In the genomic region with DNA sequence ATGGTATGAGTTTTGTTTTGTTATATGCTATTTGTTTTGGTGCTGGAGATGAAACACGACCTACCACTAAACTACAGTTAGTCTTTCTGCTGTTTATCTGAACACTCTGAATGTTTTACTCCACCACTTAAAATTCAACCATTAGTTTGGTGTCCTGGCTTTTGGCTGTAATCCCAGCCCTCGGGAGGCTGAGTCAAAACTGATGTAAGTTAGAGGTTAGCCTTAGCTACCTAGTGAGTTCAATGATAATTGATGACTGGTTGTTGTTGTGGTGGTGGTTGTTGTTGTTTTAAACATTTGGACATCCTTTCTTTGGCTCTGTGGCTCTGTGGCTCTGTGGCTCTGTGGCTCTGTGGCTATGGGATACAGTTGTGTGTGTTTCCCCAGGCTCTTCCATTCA, we compare ENCODE assay signal across 10 mouse cellular contexts. TPM values are rescaled to one million over a fixed set of nuclear protein-coding genes. Genes with fewer than 3 reads are reported as not detected.
DNase-seq lines count a peak whose midpoint lies in the region; ATAC-seq and TF ChIP-seq lines count a peak whose summit lies in the region.
"Had no signal": no experiment of that assay in that cellular context is flagged by ENCODE, and none has a peak within 500 bp of the region (broad histone marks: within the 10 kb centered on the region; RNA-seq: fewer than 3 reads in every experiment).

No protein-coding gene starts in this region.

- no peak overlapping the region for H3K27ac ChIP-seq in lung, embryonic 14.5 days (ENCODE audit: low read depth)
- H3K27ac ChIP-seq in embryonic facial prominence, embryonic 14.5 days (replicated peaks; ENCODE audit: low read depth, low read length) = no peak overlapping the region
- H3K27ac ChIP-seq in intestine, embryonic 16.5 days (ENCODE audit: low read length) = no peak overlapping the region
- no peak overlapping the region for H3K27ac ChIP-seq in neural tube, embryonic 13.5 days (replicated peaks)

- 61% methylated on average over 2 of the region's 2 CpGs for WGBS in lung, embryonic 14.5 days
- WGBS in embryonic facial prominence, embryonic 14.5 days = 69% methylated on average over 2 of the region's 2 CpGs
- 52% methylated on average over 2 of the region's 2 CpGs for WGBS in intestine, embryonic 16.5 days
- 72% methylated on average over 2 of the region's 2 CpGs for WGBS in neural tube, embryonic 13.5 days

- no peak for TF ChIP-seq CTCF in lung, embryonic 14.5 days (IDR thresholded peaks at IDR 0.05; ENCODE audit: low read depth)

- 0 out of 2 replicates have a peak, but pooled peaks cover 4% of the 10 kb centered on the region for H3K4me1 ChIP-seq in lung, embryonic 14.5 days (ENCODE audit: insufficient read depth)
- H3K4me1 ChIP-seq in embryonic facial prominence, embryonic 14.5 days (ENCODE audit: control insufficient read depth, insufficient read depth, low read length) = peaks cover 8% of the 10 kb centered on the region; the same call in 1 of the 2 replicates
- H3K4me1 ChIP-seq in intestine, embryonic 16.5 days (ENCODE audit: control insufficient read depth, insufficient read depth, low read length) = peaks cover 7% of the 10 kb centered on the region; the same call in 1 of the 2 replicates
- H3K4me1 ChIP-seq in neural tube, embryonic 13.5 days (replicated peaks) = peaks cover 25% of the 10 kb centered on the region

- peak overlapping the region; percentile 97 for H3K4me3 ChIP-seq in lung, embryonic 14.5 days (ENCODE audit: low read depth, low read length)
- H3K4me3 ChIP-seq in embryonic facial prominence, embryonic 14.5 days (ENCODE audit: low read depth, low read length) = peak overlapping the region; percentile 71
- peak overlapping the region; percentile 82 for H3K4me3 ChIP-seq in intestine, embryonic 16.5 days (ENCODE audit: low read length)
- peak overlapping the region; percentile 83 for H3K4me3 ChIP-seq in neural tube, embryonic 13.5 days

- no peaks in the 10 kb centered on the region for H3K9me3 ChIP-seq in lung, embryonic 14.5 days (ENCODE audit: low read depth, low read length)
- H3K9me3 ChIP-seq in embryonic facial prominence, embryonic 14.5 days (ENCODE audit: control insufficient read depth, low read length) = no peaks in the 10 kb centered on the region
- H3K9me3 ChIP-seq in intestine, embryonic 16.5 days (ENCODE audit: control insufficient read depth, low read length) = no peaks in the 10 kb centered on the region
- H3K9me3 ChIP-seq in neural tube, embryonic 13.5 days = 0 out of 2 replicates have a peak, but pooled peaks cover 4% of the 10 kb centered on the region

- no peaks in the 10 kb centered on the region for H3K27me3 ChIP-seq in lung, embryonic 14.5 days (ENCODE audit: insufficient read depth, low read length)
- H3K27me3 ChIP-seq in embryonic facial prominence, embryonic 14.5 days (replicated peaks; ENCODE audit: control insufficient read depth, insufficient read depth, low read length) = no peaks in the 10 kb centered on the region
- no peaks in the 10 kb centered on the region for H3K27me3 ChIP-seq in intestine, embryonic 16.5 days (replicated peaks; ENCODE audit: control insufficient read depth, insufficient read depth, low read length)
- no peaks in the 10 kb centered on the region for H3K27me3 ChIP-seq in neural tube, embryonic 13.5 days

- H3K9ac ChIP-seq in lung, embryonic 14.5 days = peak overlapping the region; percentile 89
- peak overlapping the region; percentile 87 for H3K9ac ChIP-seq in embryonic facial prominence, embryonic 14.5 days (ENCODE audit: low read depth, low read length)
- H3K9ac ChIP-seq in intestine, embryonic 16.5 days (ENCODE audit: low read depth, low read length) = peak overlapping the region; percentile 87; the same call in 1 of the 2 replicates
- peak overlapping the region; percentile 87 for H3K9ac ChIP-seq in neural tube, embryonic 13.5 days

- H3K4me2 ChIP-seq in lung, embryonic 14.5 days = peak overlapping the region; percentile 71
- peak overlapping the region; percentile 57 for H3K4me2 ChIP-seq in embryonic facial prominence, embryonic 14.5 days (ENCODE audit: low read depth, low read length)
- H3K4me2 ChIP-seq in intestine, embryonic 16.5 days (ENCODE audit: low read depth, low read length) = peak overlapping the region; percentile 81
- peak overlapping the region; percentile 66 for H3K4me2 ChIP-seq in neural tube, embryonic 13.5 days

- peaks cover 20% of the 10 kb centered on the region for H3K36me3 ChIP-seq in lung, embryonic 14.5 days (ENCODE audit: insufficient read depth)
- H3K36me3 ChIP-seq in embryonic facial prominence, embryonic 14.5 days (ENCODE audit: control insufficient read depth, insufficient read depth, low read length) = peaks cover 18% of the 10 kb centered on the region
- H3K36me3 ChIP-seq in intestine, embryonic 16.5 days (ENCODE audit: control insufficient read depth, insufficient read depth, low read length) = 0 out of 2 replicates have a peak, but pooled peaks cover 7% of the 10 kb centered on the region
- peaks cover 20% of the 10 kb centered on the region for H3K36me3 ChIP-seq in neural tube, embryonic 13.5 days

- no peak for ATAC-seq in lung, embryonic 14.5 days (ENCODE audit: insufficient read depth)
- no peak for ATAC-seq in embryonic facial prominence, embryonic 14.5 days (ENCODE audit: low read depth)
- no peak for ATAC-seq in intestine, embryonic 16.5 days
- no peak for ATAC-seq in neural tube, embryonic 13.5 days (ENCODE audit: low read depth)

- no peak for DNase-seq in lung, embryonic 14.5 days
- DNase-seq in lung, postnatal 4 days = no peak
- no peak for DNase-seq in embryonic facial prominence, embryonic 14.5 days (ENCODE audit: low spot score)
- no peak for DNase-seq in adrenal gland, postnatal 14 days
- no peak for DNase-seq in right cerebral cortex, adult 2 months (ENCODE audit: low spot score in 2 of 2)
- DNase-seq in frontal cortex, postnatal 36 days (ENCODE audit: low spot score in 2 of 2) = no peak
- DNase-seq: gastrocnemius, postnatal 25 days; right cerebral cortex, adult 18-20 months had no signal

RNA-seq across cellular contexts. Expression of gene Snapc3, which starts 1.3 kb away (rescaled TPM):
- polyA plus RNA-seq in lung, embryonic 14.5 days (2014; fragmentation: Nextera tagmentation; extraction: Ambion mirVana) = 46.2 and 48.9 TPM in 2 replicates
- 40.3 and 43.1 TPM in 2 replicates for polyA plus RNA-seq in embryonic facial prominence, embryonic 14.5 days (2014; fragmentation: Nextera tagmentation; extraction: Ambion mirVana)
- polyA plus RNA-seq in intestine, embryonic 16.5 days (2015; fragmentation: Nextera tagmentation; extraction: Ambion mirVana) = 24.6 and 27.2 TPM in 2 replicates
- polyA plus RNA-seq in neural tube, embryonic 13.5 days (2015; fragmentation: Nextera tagmentation; extraction: Ambion mirVana) = 72.0 and 76.1 TPM in 2 replicates
- 23.5 and 24.5 TPM in 2 replicates for total RNA-seq in adrenal gland, postnatal 14 days (2021)
